ENCODE assay signal across 8 mouse cellular contexts in genomic region chr7:16402449-16402848, GRCm38 (mm10). TPM values are rescaled to one million over a fixed set of nuclear protein-coding genes. Genes with fewer than 3 reads are reported as not detected.
DNase-seq lines count a peak whose midpoint lies in the region; ATAC-seq and TF ChIP-seq lines count a peak whose summit lies in the region.

No protein-coding gene starts in this region.

- TF ChIP-seq CTCF in testis, adult 2 months (IDR thresholded peaks at IDR 0.05; ENCODE audit: control insufficient read depth, insufficient read depth, insufficient replicate concordance, low read depth, low read length) = no peak
- no peak for TF ChIP-seq CTCF in intestine, postnatal 0 days (IDR thresholded peaks at IDR 0.05; ENCODE audit: low read depth)

- TF ChIP-seq POLR2A in testis, adult 2 months (IDR thresholded peaks at IDR 0.05; ENCODE audit: control insufficient read depth, low read depth, low read length) = no peak

- peak overlapping the region; percentile 98 for H3K27ac ChIP-seq in testis, adult 2 months (ENCODE audit: control insufficient read depth, insufficient read depth, low read depth, low read length)
- H3K27ac ChIP-seq in intestine, postnatal 0 days (ENCODE audit: low read depth, low read length) = peak overlapping the region; percentile 100
- peak overlapping the region; percentile 100 for H3K27ac ChIP-seq in neural tube, embryonic 15.5 days (replicated peaks)

- DNase-seq in testis, postnatal 10 days (ENCODE audit: low spot score) = no peak
- DNase-seq in adrenal gland, postnatal 36 days = no peak
- no peak for DNase-seq in gastrocnemius, adult 8-10 months (ENCODE audit: low spot score in 2 of 2)

- peak overlapping the region; percentile 71 for H3K4me2 ChIP-seq in intestine, postnatal 0 days (replicated peaks; ENCODE audit: low read depth)
- peak overlapping the region; percentile 71 for H3K4me2 ChIP-seq in neural tube, embryonic 15.5 days

- H3K27me3 ChIP-seq in erythroblast, embryonic 14.5 days (ENCODE audit: control insufficient read depth) = no peaks in the 10 kb centered on the region
- no peaks in the 10 kb centered on the region for H3K27me3 ChIP-seq in testis, adult 2 months (ENCODE audit: control insufficient read depth, insufficient read depth, low read length)
- H3K27me3 ChIP-seq in intestine, postnatal 0 days (replicated peaks; ENCODE audit: control insufficient read depth, insufficient read depth, low read length) = no peaks in the 10 kb centered on the region
- H3K27me3 ChIP-seq in neural tube, embryonic 15.5 days (replicated peaks) = no peaks in the 10 kb centered on the region

- peaks cover 48% of the 10 kb centered on the region for H3K36me3 ChIP-seq in erythroblast, embryonic 14.5 days (ENCODE audit: control insufficient read depth)
- no peaks in the 10 kb centered on the region; the same call in none of the 2 replicates for H3K36me3 ChIP-seq in testis, adult 2 months (ENCODE audit: control insufficient read depth, insufficient read depth, low read length)
- no peaks in the 10 kb centered on the region for H3K36me3 ChIP-seq in intestine, postnatal 0 days (ENCODE audit: control insufficient read depth, insufficient read depth)
- H3K36me3 ChIP-seq in neural tube, embryonic 15.5 days = no peaks in the 10 kb centered on the region

- peaks cover 63% of the 10 kb centered on the region for H3K4me1 ChIP-seq in erythroblast, embryonic 14.5 days (ENCODE audit: control insufficient read depth)
- peaks cover 30% of the 10 kb centered on the region for H3K4me1 ChIP-seq in testis, adult 2 months (ENCODE audit: control insufficient read depth, insufficient read depth, low read length)
- H3K4me1 ChIP-seq in intestine, postnatal 0 days (replicated peaks; ENCODE audit: control insufficient read depth, insufficient read depth, low read length) = peaks cover 30% of the 10 kb centered on the region; the same call in 1 of the 2 replicates
- peaks cover 40% of the 10 kb centered on the region for H3K4me1 ChIP-seq in neural tube, embryonic 15.5 days

- H3K9ac ChIP-seq in intestine, postnatal 0 days (ENCODE audit: low read depth, low read length) = peak overlapping the region; percentile 100
- H3K9ac ChIP-seq in neural tube, embryonic 15.5 days (replicated peaks) = peak overlapping the region; percentile 100

- ATAC-seq in erythroblast, adult 5-6 weeks (replicated peaks; ENCODE audit: low FRiP score, poor library complexity, severe bottlenecking) = no peak
- ATAC-seq in intestine, postnatal 0 days = no peak
- ATAC-seq in neural tube, embryonic 15.5 days (ENCODE audit: low FRiP score) = no peak

- peak overlapping the region; percentile 90 for H3K4me3 ChIP-seq in erythroblast, embryonic 14.5 days (replicated peaks)
- peak overlapping the region; percentile 93 for H3K4me3 ChIP-seq in testis, adult 2 months (ENCODE audit: control insufficient read depth, low read depth, low read length)
- H3K4me3 ChIP-seq in intestine, postnatal 0 days (ENCODE audit: low read depth, low read length) = peak overlapping the region; percentile 91
- peak overlapping the region; percentile 84 for H3K4me3 ChIP-seq in neural tube, embryonic 15.5 days (replicated peaks)

- under 1% methylated on average over 9 of the region's 9 CpGs for WGBS in intestine, postnatal 0 days
- under 1% methylated on average over 9 of the region's 9 CpGs for WGBS in neural tube, embryonic 15.5 days

- H3K9me3 ChIP-seq in erythroblast, embryonic 14.5 days (ENCODE audit: control insufficient read depth, low read length) = no peaks in the 10 kb centered on the region
- H3K9me3 ChIP-seq in intestine, postnatal 0 days (ENCODE audit: control insufficient read depth) = no peaks in the 10 kb centered on the region
- H3K9me3 ChIP-seq in neural tube, embryonic 15.5 days (replicated peaks) = no peaks in the 10 kb centered on the region

RNA-seq across cellular contexts. Expression of gene Zc3h4, which starts 1.7 kb away (rescaled TPM):
- polyA plus RNA-seq in erythroblast, embryonic 14.5 days (2012) = 12.0 and 13.6 TPM in 2 replicates
- 37.4 and 37.7 TPM in 2 replicates for total RNA-seq in erythroblast, adult 5-6 weeks (2015; ENCODE audit: low replicate concordance)
- total RNA-seq in erythroblast, adult 5-6 weeks (2017; ENCODE audit: low replicate concordance) = 82.9 and 103 TPM in 2 replicates
- polyA plus RNA-seq in testis, adult 2 months (2012; rRNA removed) = 14.4 and 17.2 TPM in 2 replicates
- polyA plus RNA-seq in intestine, postnatal 0 days (2015; fragmentation: Nextera tagmentation; extraction: Ambion mirVana) = 12.9 and 13.5 TPM in 2 replicates
- 14.5 and 17.3 TPM in 2 replicates for polyA plus RNA-seq in neural tube, embryonic 15.5 days (2015; fragmentation: Nextera tagmentation; extraction: Ambion mirVana)
- total RNA-seq in adrenal gland, postnatal 36 days (2021) = 10 to 100 TPM; 38.3 to 39.0 TPM
- total RNA-seq in gastrocnemius, adult 8-10 months (2022) = 10 to 100 TPM; 23.1 to 28.9 (median 26.7) TPM

RNA-seq across cellular contexts. Expression of gene Sae1, which starts 14.8 kb away (rescaled TPM):
- polyA plus RNA-seq in erythroblast, embryonic 14.5 days (2012) = 1.8 and 2.0 TPM in 2 replicates
- total RNA-seq in erythroblast, adult 5-6 weeks (2015; ENCODE audit: low replicate concordance) = 19.4 and 29.5 TPM in 2 replicates
- total RNA-seq in erythroblast, adult 5-6 weeks (2017; ENCODE audit: low replicate concordance) = 61.9 and 62.0 TPM in 2 replicates
- 53.7 and 61.4 TPM in 2 replicates for polyA plus RNA-seq in testis, adult 2 months (2012; rRNA removed)
- 90.7 and 91.5 TPM in 2 replicates for polyA plus RNA-seq in intestine, postnatal 0 days (2015; fragmentation: Nextera tagmentation; extraction: Ambion mirVana)
- 239 and 275 TPM in 2 replicates for polyA plus RNA-seq in neural tube, embryonic 15.5 days (2015; fragmentation: Nextera tagmentation; extraction: Ambion mirVana)
- total RNA-seq in adrenal gland, postnatal 36 days (2021) = 10 to 100 TPM; 69.1 to 70.8 TPM
- 10 to 100 TPM; 25.0 to 30.6 (median 26.9) TPM for total RNA-seq in gastrocnemius, adult 8-10 months (2022)

RNA-seq across cellular contexts. Expression of gene Tmem160, which starts 50.1 kb away (rescaled TPM):
- 11.3 and 15.4 TPM in 2 replicates for polyA plus RNA-seq in erythroblast, embryonic 14.5 days (2012)
- 8.2 TPM in 1 of 2 replicates, not detected in the other for total RNA-seq in erythroblast, adult 5-6 weeks (2015; ENCODE audit: low replicate concordance)
- 4.6 and 6.1 TPM in 2 replicates for total RNA-seq in erythroblast, adult 5-6 weeks (2017; ENCODE audit: low replicate concordance)
- 3.5 and 5.6 TPM in 2 replicates for polyA plus RNA-seq in testis, adult 2 months (2012; rRNA removed)
- 124 and 132 TPM in 2 replicates for polyA plus RNA-seq in intestine, postnatal 0 days (2015; fragmentation: Nextera tagmentation; extraction: Ambion mirVana)
- polyA plus RNA-seq in neural tube, embryonic 15.5 days (2015; fragmentation: Nextera tagmentation; extraction: Ambion mirVana) = 66.4 and 72.3 TPM in 2 replicates
- total RNA-seq in adrenal gland, postnatal 36 days (2021) = 10 to 100 TPM; 69.1 to 82.7 TPM
- total RNA-seq in gastrocnemius, adult 8-10 months (2022) = 10 to 100 TPM; 54.7 to 73.2 (median 60.1) TPM

Comparison
In these comparisons a context has a peak if more than half of its experiments do, and no peak if none do; other contexts are left out.
1. RNA of gene Sae1, which starts 14.8 kb away (polyA plus RNA-seq): 239 to 275 TPM in neural tube, embryonic 15.5 days, 90.7 to 91.5 TPM in intestine, postnatal 0 days and 53.7 to 61.4 TPM in testis, adult 2 months; 1.8 to 2.0 TPM in erythroblast, embryonic 14.5 days; every median in the first group is over 10 times any median in the second.
2. Peak in every context shown above with its lines, with median percentiles within 50 percentile points of each other: H3K4me3 ChIP-seq and H3K27ac ChIP-seq.